8 mouse cellular contexts compared by ENCODE assay signal in the genomic region with DNA sequence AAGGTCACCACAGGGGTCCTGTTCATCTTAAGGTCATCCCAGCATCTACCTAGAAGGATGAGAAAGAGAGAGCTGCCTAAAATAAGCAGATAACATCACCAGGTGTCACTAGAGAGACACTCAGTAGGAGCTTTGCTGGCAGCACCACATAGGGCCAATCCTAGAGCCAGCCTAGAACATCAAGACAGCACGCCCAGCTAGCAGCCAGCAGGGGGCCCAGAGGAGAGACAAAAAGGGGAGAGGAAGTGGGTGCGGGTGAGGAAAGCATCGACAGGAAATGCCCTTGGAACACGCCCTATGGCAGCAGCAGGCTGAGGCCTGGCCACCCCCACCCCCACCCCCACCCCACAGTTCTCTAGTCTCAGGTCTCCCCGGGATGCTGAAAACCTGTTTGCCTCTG.
DNase-seq lines count a peak whose midpoint lies in the region; ATAC-seq and TF ChIP-seq lines count a peak whose summit lies in the region.

No protein-coding gene starts in this region.

- TF ChIP-seq CTCF in bone marrow, adult 2 months (IDR thresholded peaks at IDR 0.05; ENCODE audit: control insufficient read depth, insufficient read depth, low read length) = peak; percentile 86

- peaks cover 62% of the 10 kb centered on the region for H3K4me1 ChIP-seq in midbrain, embryonic 10.5 days
- H3K4me1 ChIP-seq in midbrain, embryonic 15.5 days = peaks cover 39% of the 10 kb centered on the region
- H3K4me1 ChIP-seq in bone marrow, adult 2 months (ENCODE audit: control insufficient read depth, insufficient read depth, low read length) = peaks cover 25% of the 10 kb centered on the region
- H3K4me1 ChIP-seq in heart, embryonic 11.5 days (ENCODE audit: control insufficient read depth, insufficient read depth, low read length) = peaks cover 39% of the 10 kb centered on the region
- H3K4me1 ChIP-seq in limb, embryonic 10.5 days = peaks cover 26% of the 10 kb centered on the region
- H3K4me1 ChIP-seq in forebrain, embryonic 15.5 days = peaks cover 56% of the 10 kb centered on the region

- DNase-seq in midbrain, embryonic 10.5 days (ENCODE audit: low spot score) = no peak
- DNase-seq in limb, embryonic 10.5 days (ENCODE audit: low spot score) = no peak
- DNase-seq in natural killer cell, adult 2 months (ENCODE audit: low spot score in 2 of 2) = peak; percentile 90 to 93
- DNase-seq in MN1 (ENCODE audit: low spot score) = no peak

- no peak overlapping the region for H3K4me2 ChIP-seq in midbrain, embryonic 15.5 days
- no peak overlapping the region for H3K4me2 ChIP-seq in heart, embryonic 11.5 days
- H3K4me2 ChIP-seq in forebrain, embryonic 15.5 days (replicated peaks) = no peak overlapping the region

- WGBS in midbrain, embryonic 10.5 days = 62% methylated on average over 5 of the region's 5 CpGs
- 74% methylated on average over 5 of the region's 5 CpGs for WGBS in midbrain, embryonic 15.5 days
- 4% methylated on average over 5 of the region's 5 CpGs for WGBS in bone marrow, adult 2 months
- WGBS in heart, embryonic 11.5 days (ENCODE audit: insufficient replicate concordance) = 28% methylated on average over 5 of the region's 5 CpGs
- WGBS in limb, embryonic 10.5 days = 48% methylated on average over 5 of the region's 5 CpGs
- WGBS in forebrain, embryonic 15.5 days = 70% methylated on average over 5 of the region's 5 CpGs

- TF ChIP-seq POLR2A in bone marrow, adult 2 months (IDR thresholded peaks at IDR 0.05; ENCODE audit: borderline replicate concordance, control insufficient read depth, low read depth, low read length) = no peak

- no peaks in the 10 kb centered on the region for H3K27me3 ChIP-seq in midbrain, embryonic 10.5 days (ENCODE audit: low read depth, poor library complexity, severe bottlenecking)
- no peaks in the 10 kb centered on the region for H3K27me3 ChIP-seq in midbrain, embryonic 15.5 days (replicated peaks)
- no peaks in the 10 kb centered on the region for H3K27me3 ChIP-seq in heart, embryonic 11.5 days (ENCODE audit: control insufficient read depth, insufficient read depth, low read length)
- H3K27me3 ChIP-seq in limb, embryonic 10.5 days (ENCODE audit: low read depth, poor library complexity, severe bottlenecking) = no peaks in the 10 kb centered on the region
- H3K27me3 ChIP-seq in forebrain, embryonic 15.5 days = no peaks in the 10 kb centered on the region

- no peaks in the 10 kb centered on the region for H3K9me3 ChIP-seq in midbrain, embryonic 10.5 days (replicated peaks)
- no peaks in the 10 kb centered on the region for H3K9me3 ChIP-seq in midbrain, embryonic 15.5 days
- no peaks in the 10 kb centered on the region for H3K9me3 ChIP-seq in heart, embryonic 11.5 days (replicated peaks; ENCODE audit: control insufficient read depth, low read length)
- H3K9me3 ChIP-seq in limb, embryonic 10.5 days (replicated peaks) = no peaks in the 10 kb centered on the region
- H3K9me3 ChIP-seq in forebrain, embryonic 15.5 days = no peaks in the 10 kb centered on the region

- H3K4me3 ChIP-seq in midbrain, embryonic 10.5 days = no peak overlapping the region
- no peak overlapping the region for H3K4me3 ChIP-seq in midbrain, embryonic 15.5 days
- no peak overlapping the region for H3K4me3 ChIP-seq in bone marrow, adult 2 months (replicated peaks; ENCODE audit: control insufficient read depth, low read depth, low read length)
- H3K4me3 ChIP-seq in heart, embryonic 11.5 days (ENCODE audit: low read depth, low read length) = no peak overlapping the region
- no peak overlapping the region for H3K4me3 ChIP-seq in limb, embryonic 10.5 days
- no peak overlapping the region for H3K4me3 ChIP-seq in forebrain, embryonic 15.5 days

- peak overlapping the region; percentile 78 for H3K27ac ChIP-seq in midbrain, embryonic 10.5 days (replicated peaks)
- H3K27ac ChIP-seq in midbrain, embryonic 15.5 days = no peak overlapping the region
- peak overlapping the region; percentile 78 for H3K27ac ChIP-seq in bone marrow, adult 2 months (ENCODE audit: control insufficient read depth, insufficient read depth, low read depth, low read length, poor library complexity)
- no peak overlapping the region for H3K27ac ChIP-seq in heart, embryonic 11.5 days (ENCODE audit: low read depth, low read length)
- H3K27ac ChIP-seq in limb, embryonic 10.5 days = peak overlapping the region; percentile 73
- no peak overlapping the region for H3K27ac ChIP-seq in forebrain, embryonic 15.5 days (replicated peaks)

- H3K9ac ChIP-seq in midbrain, embryonic 15.5 days = no peak overlapping the region
- H3K9ac ChIP-seq in heart, embryonic 11.5 days (ENCODE audit: low read depth, low read length) = peak overlapping the region; percentile 8; the same call in 1 of the 2 replicates
- H3K9ac ChIP-seq in forebrain, embryonic 15.5 days (replicated peaks) = no peak overlapping the region

- H3K36me3 ChIP-seq in midbrain, embryonic 10.5 days = peaks cover 14% of the 10 kb centered on the region; the same call in 1 of the 2 replicates
- no peaks in the 10 kb centered on the region for H3K36me3 ChIP-seq in midbrain, embryonic 15.5 days (replicated peaks)
- no peaks in the 10 kb centered on the region for H3K36me3 ChIP-seq in heart, embryonic 11.5 days (ENCODE audit: control insufficient read depth, insufficient read depth, low read length)
- peaks cover 34% of the 10 kb centered on the region for H3K36me3 ChIP-seq in limb, embryonic 10.5 days
- H3K36me3 ChIP-seq in forebrain, embryonic 15.5 days = no peaks in the 10 kb centered on the region

- ATAC-seq in midbrain, embryonic 15.5 days (replicated peaks) = no peak
- no peak for ATAC-seq in heart, embryonic 11.5 days (replicated peaks; ENCODE audit: insufficient number of reproducible peaks, low FRiP score, low TSS enrichment)
- ATAC-seq in forebrain, embryonic 15.5 days (replicated peaks) = no peak

Comparison
In these comparisons a context has a peak if more than half of its experiments do, and no peak if none do; other contexts are left out.
1. H3K27ac ChIP-seq: peak in midbrain, embryonic 10.5 days (single experiment), bone marrow, adult 2 months (single experiment) and limb, embryonic 10.5 days (single experiment); none in midbrain, embryonic 15.5 days (single experiment), heart, embryonic 11.5 days (single experiment) and forebrain, embryonic 15.5 days (single experiment).
2. DNase-seq: peak in natural killer cell, adult 2 months (2 of 2); none in midbrain, embryonic 10.5 days (single experiment), limb, embryonic 10.5 days (single experiment) and MN1 (single experiment).